Mouse (Mus musculus) heart, embryonic 12.5 days (tissue): Measurements from ENCODE around the gene Omt2b. TPM values are rescaled to one million over a fixed set of nuclear protein-coding genes. Genes with fewer than 3 reads are reported as not detected.
A peak's percentile ranks its signal among the peaks of the same experiment; 100 is the strongest.

Experiments
- ATAC-seq: fragments of 200-750 bp; cut with Nextera tagmentation; 2 replicates; pipeline ENCODE4 v1.8.0; 2017; ENCODE audit warnings: moderate TSS enrichment, moderate library complexity; ENCODE audit not compliant: insufficient number of reproducible peaks, low FRiP score
- H3K27ac ChIP-seq: fragments of 300-500 bp; sonication (generic); 2 replicates; pipeline ENCODE4 v1.5.1; 2016; ENCODE audit warnings: mild to moderate bottlenecking, moderate library complexity; ENCODE audit not compliant: poor library complexity, severe bottlenecking
- H3K27me3 ChIP-seq: fragments of 300-500 bp; sonication (generic); replicated peaks from 2 replicates; pipeline ENCODE4 v1.6.1; 2016; ENCODE audit warnings: mild to moderate bottlenecking, moderate library complexity
- H3K36me3 ChIP-seq: fragments of 300-500 bp; sonication (generic); 2 replicates; pipeline ENCODE4 v1.6.1; 2016; ENCODE audit warnings: mild to moderate bottlenecking, moderate library complexity
- H3K4me1 ChIP-seq: fragments of 300-500 bp; sonication (generic); replicated peaks from 2 replicates; pipeline ENCODE4 v1.6.1; 2016; ENCODE audit warnings: mild to moderate bottlenecking
- H3K4me2 ChIP-seq: fragments of 300-500 bp; sonication (generic); 2 replicates; pipeline ENCODE4 v1.6.1; 2016; ENCODE audit warnings: mild to moderate bottlenecking, moderate library complexity
- H3K4me3 ChIP-seq: fragments of 300-500 bp; sonication (generic); 2 replicates; pipeline ENCODE4 v1.5.1; 2016; ENCODE audit warnings: mild to moderate bottlenecking
- H3K9ac ChIP-seq: fragments of 300-500 bp; sonication (generic); 2 replicates; pipeline ENCODE4 v1.6.1; 2016; ENCODE audit warnings: mild to moderate bottlenecking, moderate library complexity
- H3K9me3 ChIP-seq: fragments of 300-500 bp; sonication (generic); replicated peaks from 2 replicates; pipeline ENCODE4 v1.6.1; 2016; ENCODE audit warnings: mild to moderate bottlenecking, moderate library complexity
- WGBS: fragments of 180-500 bp; shearing (Covaris S2); methylation state at CpG from one replicate; pipeline ENCODE4 v1.1.7; 2016; 5-methylcytosine and 5-hydroxymethylcytosine counted together
- polyA plus RNA-seq: library from polyadenylated mRNA; unstranded; fragments of >200 nt; fragmentation: Nextera tagmentation; extraction: Ambion mirVana; gene quantifications from 2 replicates; pipeline ENCODE4 v1.2.1, GENCODE M21; 2016

Omt2b gene
- polyA plus RNA-seq, 1 experiment from 2014 or later = not detected

GRCm38 (mm10) chr9:78369349-78369748, 42.0 kb downstream of the Omt2b start:
- Histone ChIP-seq H3K4me3 (no peak overlapping the region), H3K27ac (no peak overlapping the region), H3K27me3 (no peaks in the 10 kb centered on the region), H3K4me1 (no peaks in the 10 kb centered on the region; the same call in 1 of the 2 replicates), H3K36me3 (no peaks in the 10 kb centered on the region), H3K9me3 (0 out of 2 replicates have a peak, but pooled peaks cover 3% of the 10 kb centered on the region), H3K4me2 (no peak overlapping the region), H3K9ac (no peak overlapping the region)
- WGBS = 84% methylated on average over 2 of the region's 2 CpGs
- ATAC-seq = no peak

GRCm38 (mm10) chr9:78369786-78370185, 42.4 kb downstream of the Omt2b start:
- Histone ChIP-seq H3K36me3 (no peaks in the 10 kb centered on the region), H3K4me3 (no peak overlapping the region), H3K27me3 (no peaks in the 10 kb centered on the region), H3K4me1 (no peaks in the 10 kb centered on the region; the same call in 1 of the 2 replicates), H3K4me2 (no peak overlapping the region), H3K9me3 (0 out of 2 replicates have a peak, but pooled peaks cover 3% of the 10 kb centered on the region), H3K27ac (no peak overlapping the region), H3K9ac (no peak overlapping the region)
- no peak for ATAC-seq
- WGBS = 83% methylated on average over 7 of the region's 7 CpGs

DNA sequence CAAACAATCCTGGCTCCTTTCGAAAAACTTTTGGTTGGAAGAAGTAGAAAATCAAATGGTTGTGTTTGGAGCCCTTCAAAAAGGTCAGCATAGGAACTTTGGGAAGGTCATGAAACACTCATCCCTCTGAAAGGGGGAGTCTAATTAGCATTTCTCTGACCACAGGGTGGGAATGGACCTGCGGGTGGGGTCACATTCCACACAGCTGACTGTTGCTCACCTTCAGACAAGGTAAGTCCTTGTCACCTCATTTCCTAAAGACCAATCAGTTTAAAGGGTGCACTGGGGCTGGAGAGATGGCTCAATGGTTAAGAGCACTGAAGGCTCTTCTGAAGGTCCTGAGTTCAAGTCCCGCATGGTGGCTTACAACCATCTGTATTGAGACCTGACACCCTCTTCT, 44.1 kb downstream of the Omt2b start:
- H3K4me3 ChIP-seq = no peak overlapping the region
- 0 out of 2 replicates have a peak, but pooled peaks cover 3% of the 10 kb centered on the region for H3K9me3 ChIP-seq
- no peak for ATAC-seq
- no peak overlapping the region for H3K27ac ChIP-seq
- H3K36me3 ChIP-seq = no peaks in the 10 kb centered on the region
- H3K4me1 ChIP-seq = no peaks in the 10 kb centered on the region; the same call in 1 of the 2 replicates
- WGBS = 89% methylated on average over 3 of the region's 3 CpGs
- H3K27me3 ChIP-seq = no peaks in the 10 kb centered on the region
- H3K4me2 ChIP-seq = no peak overlapping the region
- H3K9ac ChIP-seq = no peak overlapping the region

- 0 out of 2 replicates have a peak, but pooled peaks cover 2% of the 10 kb centered on the region for H3K9me3 ChIP-seq
- no peak for ATAC-seq
- WGBS = 64% methylated on average over 10 of the region's 10 CpGs
These were observed 45.6 kb downstream of the Omt2b start for GRCm38 (mm10) chr9:78372827-78373504.

DNA sequence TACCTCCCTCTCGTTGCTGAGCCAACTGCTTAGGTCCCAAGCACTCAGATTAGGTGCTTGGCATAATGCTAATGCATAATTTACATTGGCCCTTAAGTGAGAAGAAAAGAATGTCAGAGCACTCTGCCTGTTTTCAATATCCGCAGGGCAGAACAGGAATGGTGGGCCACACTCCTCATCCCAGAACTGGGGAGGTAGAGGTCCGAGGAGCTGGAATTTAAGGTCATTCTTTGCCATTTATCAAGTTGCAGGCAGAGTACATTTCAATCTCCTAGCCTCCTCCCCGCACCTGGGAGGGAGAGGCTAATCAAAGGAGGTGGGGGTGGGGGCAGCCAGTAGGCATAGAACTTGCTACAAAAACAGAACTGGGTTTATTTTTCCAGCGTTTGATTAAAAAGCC, 47.0 kb downstream of the Omt2b start:
- no peak overlapping the region for H3K4me3 ChIP-seq
- H3K4me2 ChIP-seq = no peak overlapping the region
- H3K4me1 ChIP-seq = peaks cover 10% of the 10 kb centered on the region
- ATAC-seq = no peak
- no peak overlapping the region for H3K9ac ChIP-seq
- no peaks in the 10 kb centered on the region for H3K27me3 ChIP-seq
- H3K27ac ChIP-seq = no peak overlapping the region
- no peaks in the 10 kb centered on the region for H3K36me3 ChIP-seq
- H3K9me3 ChIP-seq = no peaks in the 10 kb centered on the region
- WGBS = 46% methylated on average over 5 of the region's 5 CpGs

More at GRCm38 (mm10) chr9:78372827-78373504, 45.6 kb downstream of the Omt2b start:
- H3K27ac ChIP-seq = no peak overlapping the region
- no peak overlapping the region for H3K4me2 ChIP-seq
- no peaks in the 10 kb centered on the region for H3K27me3 ChIP-seq
- peaks cover 3% of the 10 kb centered on the region; the same call in 1 of the 2 replicates for H3K4me1 ChIP-seq
- no peak overlapping the region for H3K9ac ChIP-seq
- no peak overlapping the region for H3K4me3 ChIP-seq
- no peaks in the 10 kb centered on the region for H3K36me3 ChIP-seq

DNA sequence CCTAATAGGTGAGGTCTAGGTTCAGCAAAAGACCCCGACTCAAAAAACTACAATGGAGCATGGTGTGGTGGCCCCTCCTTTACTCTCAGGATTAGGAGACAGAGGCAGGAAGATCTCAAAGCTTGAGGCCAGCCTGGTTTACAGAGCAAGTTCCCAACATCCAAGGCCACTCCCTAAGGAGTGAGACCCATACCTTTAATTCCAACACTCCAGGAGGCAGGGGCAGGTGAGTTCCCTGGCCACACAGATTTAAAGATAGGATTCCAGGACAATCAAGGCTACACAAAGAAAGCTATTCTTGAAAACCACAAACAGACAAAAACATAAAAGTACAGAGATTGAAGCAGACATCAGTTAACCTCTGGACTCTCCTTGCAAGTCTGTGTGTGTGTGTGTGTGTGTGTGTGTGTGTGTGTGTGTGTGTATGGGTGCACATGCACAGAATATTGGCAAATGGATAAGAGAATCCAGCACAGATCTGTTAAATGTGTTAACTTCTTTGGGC, 47.5 kb downstream of the Omt2b start:
- ATAC-seq = no peak
- 71% methylated on average over 1 of the region's 1 CpGs for WGBS
- Histone ChIP-seq H3K4me2 (no peak overlapping the region), H3K4me3 (no peak overlapping the region), H3K9me3 (no peaks in the 10 kb centered on the region), H3K36me3 (no peaks in the 10 kb centered on the region), H3K27me3 (no peaks in the 10 kb centered on the region), H3K9ac (no peak overlapping the region), H3K4me1 (peaks cover 10% of the 10 kb centered on the region), H3K27ac (no peak overlapping the region)

DNA sequence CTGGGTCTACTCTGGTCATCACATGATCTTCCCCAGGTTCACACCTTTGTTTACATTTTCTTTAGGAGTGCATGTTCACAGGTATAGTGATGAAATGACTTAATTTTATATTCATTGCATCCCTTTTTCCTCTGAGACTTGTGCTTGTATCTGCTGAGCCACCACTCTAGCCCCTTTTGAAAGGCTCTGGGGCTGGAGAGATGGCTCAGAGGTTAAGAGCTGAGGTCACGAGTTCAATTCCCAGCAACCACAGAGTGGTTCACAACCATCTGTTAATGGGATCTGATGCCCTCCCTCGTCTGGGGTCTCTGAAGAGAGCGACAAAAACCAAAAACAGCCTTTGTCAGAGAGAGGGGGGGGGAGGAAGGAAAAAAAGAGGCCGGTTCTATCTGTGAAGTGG, 48.1 kb downstream of the Omt2b start:
- no peaks in the 10 kb centered on the region for H3K9me3 ChIP-seq
- H3K4me2 ChIP-seq = no peak overlapping the region
- H3K27me3 ChIP-seq = no peaks in the 10 kb centered on the region
- ATAC-seq = no peak
- no peak overlapping the region for H3K27ac ChIP-seq
- H3K36me3 ChIP-seq = no peaks in the 10 kb centered on the region
- 69% methylated on average over 4 of the region's 4 CpGs for WGBS
- H3K4me3 ChIP-seq = no peak overlapping the region
- peaks cover 10% of the 10 kb centered on the region for H3K4me1 ChIP-seq
- no peak overlapping the region for H3K9ac ChIP-seq

DNA sequence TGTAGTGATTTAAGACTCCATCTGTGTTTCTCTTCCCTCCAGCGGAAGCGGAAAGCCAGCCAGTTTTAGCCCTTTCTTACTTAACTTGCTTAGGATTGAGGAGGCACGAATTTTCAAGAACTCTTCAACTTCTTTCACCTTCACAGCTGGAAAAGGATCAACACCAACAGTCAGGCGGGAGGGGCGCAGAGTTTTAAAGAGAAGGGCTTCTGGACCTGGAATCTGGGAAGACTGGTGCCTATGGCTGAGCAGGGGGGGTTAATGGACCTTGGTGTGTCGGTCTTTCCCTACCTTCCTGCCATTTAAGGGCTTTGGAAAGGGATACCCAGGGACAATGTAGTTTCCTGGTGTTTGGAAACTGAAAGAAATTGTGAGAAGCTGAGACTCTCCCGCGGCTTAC, 50.2 kb downstream of the Omt2b start:
- H3K9me3 ChIP-seq = no peaks in the 10 kb centered on the region
- no peaks in the 10 kb centered on the region for H3K27me3 ChIP-seq
- H3K27ac ChIP-seq = no peak overlapping the region
- H3K9ac ChIP-seq = no peak overlapping the region
- H3K4me3 ChIP-seq = peak overlapping the region; percentile 44; the same call in 1 of the 2 replicates
- no peaks in the 10 kb centered on the region for H3K36me3 ChIP-seq
- peak overlapping the region; percentile 85 for H3K4me2 ChIP-seq
- ATAC-seq = no peak
- WGBS = 41% methylated on average over 8 of the region's 8 CpGs
- peaks cover 10% of the 10 kb centered on the region for H3K4me1 ChIP-seq

DNA sequence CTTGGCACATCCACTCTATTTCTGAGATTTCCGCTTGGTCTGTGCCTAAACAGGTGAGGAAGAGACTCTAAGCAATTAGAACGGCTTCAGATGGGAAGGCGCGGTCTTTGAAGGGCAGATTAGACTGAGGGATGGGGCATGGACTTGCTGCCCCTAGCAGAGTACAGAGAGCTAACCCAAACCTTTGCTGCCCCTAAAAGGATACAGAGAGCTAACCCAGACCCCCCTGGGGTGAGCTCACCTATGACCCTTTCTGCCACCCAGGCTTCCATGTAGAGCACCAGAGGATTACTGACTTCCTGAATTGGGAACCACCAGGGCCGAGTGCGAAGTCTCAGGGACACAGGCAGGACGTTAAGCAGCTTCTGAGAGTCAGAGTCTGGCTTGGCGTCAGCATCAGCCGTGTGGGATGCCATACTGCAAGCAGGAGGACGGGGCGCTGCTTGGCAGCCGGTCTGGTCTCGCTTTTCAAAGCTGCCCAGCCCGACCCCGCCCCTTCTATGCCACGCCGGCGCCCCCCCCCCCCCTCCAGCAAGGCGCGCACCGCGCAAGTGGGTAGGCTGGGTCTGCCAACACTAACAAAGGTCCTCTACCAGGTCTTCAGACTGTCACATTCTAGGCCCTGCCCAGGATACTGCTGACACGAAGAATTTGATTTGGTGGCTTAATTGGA, 50.9 kb downstream of the Omt2b start, which contains the start of gene Ooep:
TSS of gene Ooep (minus strand) at position 613 of the 673 bp plus-strand sequence.
- WGBS = 5% methylated on average over 20 of the region's 23 CpGs
- H3K9ac ChIP-seq = peak within 1 kb of the TSS; percentile 64; the same call in 1 of the 2 replicates
- peak within 1 kb of the TSS; percentile 85 for H3K4me2 ChIP-seq
- H3K4me1 ChIP-seq = peaks cover 10% of the 10 kb centered on the region
- H3K36me3 ChIP-seq = no peaks in the 10 kb centered on the region
- H3K27ac ChIP-seq = no peak within 1 kb of the TSS
- no peaks in the 10 kb centered on the region for H3K27me3 ChIP-seq
- peak; percentile 71 for ATAC-seq
- peak within 1 kb of the TSS; percentile 44 for H3K4me3 ChIP-seq
- H3K9me3 ChIP-seq = no peaks in the 10 kb centered on the region
